Mouse (Mus musculus): ENCODE results near the gene Ang.

The Ang gene

GRCm38 (mm10) chr14:51129624-51129975 is 38.6 kb downstream of the Ang start:
- DNase-seq (ENCODE audit: low read depth) = no peak

DNA sequence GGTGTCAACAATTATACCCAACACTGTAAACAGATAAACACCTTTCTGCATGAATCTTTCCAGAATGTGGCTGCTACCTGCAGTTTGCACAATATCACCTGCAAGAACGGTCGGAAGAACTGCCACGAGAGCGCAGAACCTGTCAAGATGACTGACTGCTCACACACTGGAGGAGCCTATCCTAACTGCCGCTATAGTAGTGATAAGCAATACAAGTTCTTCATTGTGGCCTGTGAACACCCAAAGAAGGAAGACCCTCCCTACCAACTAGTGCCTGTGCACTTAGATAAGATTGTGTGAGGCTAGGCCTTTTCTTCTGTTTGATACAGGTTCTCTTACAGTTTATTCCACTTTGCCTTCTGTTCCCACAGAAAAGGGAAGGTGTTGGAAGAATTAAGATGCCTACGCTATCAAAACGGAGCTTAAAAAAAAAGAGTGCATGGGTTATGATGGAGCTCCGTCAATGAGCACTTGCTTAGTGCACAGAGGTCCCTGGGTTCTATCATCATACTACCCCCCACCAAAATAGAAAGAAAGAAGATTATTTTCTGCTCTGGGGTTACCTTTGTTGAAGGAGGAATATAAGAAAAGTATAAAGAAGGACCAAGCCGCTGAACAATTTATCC is 39.5 kb downstream of the Ang start:
- DNase-seq (ENCODE audit: low read depth) = no peak

- no peak for DNase-seq (ENCODE audit: low read depth)
Observed at GRCm38 (mm10) chr14:51131086-51131815, 40.3 kb downstream of the Ang start.

GRCm38 (mm10) chr14:51132372-51132771 is 41.4 kb downstream of the Ang start:
- DNase-seq (ENCODE audit: low read depth) = no peak

DNA sequence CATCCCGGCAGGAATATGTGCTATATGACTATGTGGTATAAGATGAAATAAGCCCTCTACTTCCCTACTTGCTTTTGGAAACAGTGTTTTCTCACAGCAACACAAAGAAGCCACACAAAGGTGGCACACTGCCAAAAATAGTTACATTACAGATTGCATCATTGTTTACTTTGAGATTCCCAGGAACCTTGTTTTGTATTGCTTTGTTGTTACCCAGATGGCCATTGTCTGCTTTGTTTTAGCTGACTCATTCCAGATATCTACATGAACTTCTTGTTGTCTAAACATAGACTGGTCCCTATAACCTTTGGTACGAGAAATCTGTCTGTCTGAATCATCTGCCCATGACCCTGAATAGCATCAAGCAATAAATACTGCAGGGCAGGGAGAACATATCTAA is 49.4 kb downstream of the Ang start:
- no peak for DNase-seq (ENCODE audit: low read depth)

DNA sequence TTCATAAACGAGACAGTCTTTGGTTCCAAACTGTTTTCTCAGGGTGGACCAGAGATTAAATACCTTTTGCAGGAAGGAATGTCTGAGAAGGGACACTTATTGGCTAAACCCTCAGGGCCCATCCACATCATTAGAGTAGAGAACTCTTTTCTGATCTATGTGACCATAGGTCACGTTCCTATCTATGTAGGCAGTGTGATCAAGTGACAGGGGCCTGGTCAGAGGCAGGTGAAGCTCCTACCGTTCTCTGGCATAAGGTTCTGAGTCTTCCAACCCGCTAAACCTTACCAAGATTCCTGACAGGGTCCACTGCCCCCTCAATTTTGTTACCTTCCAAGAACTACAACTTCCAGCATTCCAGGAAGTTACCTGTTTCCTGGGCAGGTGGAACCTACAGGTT is 51.2 kb downstream of the Ang start:
- DNase-seq (ENCODE audit: low read depth) = no peak

DNA sequence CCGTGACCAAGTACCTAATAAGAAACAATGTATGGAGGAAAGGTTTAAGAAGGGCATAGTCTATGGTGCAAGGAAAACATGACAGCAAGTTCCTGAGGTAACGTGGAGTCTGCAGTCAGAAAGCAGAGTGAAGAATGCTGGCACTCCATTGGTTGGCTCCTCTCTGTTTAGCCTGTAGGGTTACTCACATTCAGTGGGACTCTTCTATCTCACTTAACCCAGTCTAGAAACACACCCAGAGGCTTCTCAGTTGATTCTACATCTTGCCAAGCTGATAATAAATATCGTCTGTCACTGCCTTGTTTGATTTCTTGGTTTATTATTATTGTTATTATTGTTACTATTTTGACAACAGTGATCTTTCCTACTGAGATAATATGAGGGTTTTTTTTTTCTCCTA is 51.6 kb downstream of the Ang start:
- DNase-seq (ENCODE audit: low read depth) = no peak

- no peak for DNase-seq (ENCODE audit: low read depth)
Observed at GRCm38 (mm10) chr14:51143287-51143686, 52.3 kb downstream of the Ang start.

DNA sequence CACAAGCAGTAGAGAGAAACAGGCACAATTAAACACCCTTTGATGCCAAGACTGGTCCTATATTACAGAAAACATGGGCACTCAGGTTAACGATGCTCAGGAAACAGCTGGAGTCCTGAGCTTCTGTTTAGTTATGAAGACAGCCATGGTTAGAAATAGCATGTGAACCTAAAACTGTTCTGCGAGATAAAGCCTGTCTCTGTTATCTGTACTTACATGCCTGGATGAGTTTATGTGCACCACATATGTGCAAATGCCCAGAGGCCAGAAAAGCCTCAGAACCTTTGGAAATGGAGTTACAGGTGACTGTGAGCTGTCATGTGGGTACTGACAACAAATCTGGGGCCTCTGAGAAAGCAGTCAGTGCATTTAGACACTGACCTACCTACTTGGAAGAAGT is 53.0 kb downstream of the Ang start:
- DNase-seq (ENCODE audit: low read depth) = no peak

GRCm38 (mm10) chr14:51144451-51144850 is 53.5 kb downstream of the Ang start:
- no peak for DNase-seq (ENCODE audit: low read depth)

DNA sequence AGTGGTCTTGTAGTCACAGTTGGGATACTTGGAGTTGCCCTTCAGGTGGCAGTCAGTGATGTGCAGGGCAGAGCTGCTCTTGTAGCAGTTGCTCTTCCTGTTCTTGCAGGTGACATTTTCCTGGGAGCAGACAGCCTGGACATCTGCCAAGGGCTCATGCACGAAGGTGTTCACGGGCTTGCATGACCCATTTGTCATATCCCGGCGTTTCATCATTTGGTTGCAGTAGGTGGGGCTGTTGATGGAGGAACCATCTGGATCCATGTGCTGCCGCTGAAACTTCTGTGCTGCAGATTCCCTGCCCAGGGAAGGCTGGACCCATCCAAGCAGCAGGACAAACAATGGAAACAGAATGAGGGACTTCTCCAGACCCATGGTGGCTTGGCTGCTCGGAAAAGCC is 54.6 kb downstream of the Ang start:
- DNase-seq (ENCODE audit: low read depth) = no peak

DNA sequence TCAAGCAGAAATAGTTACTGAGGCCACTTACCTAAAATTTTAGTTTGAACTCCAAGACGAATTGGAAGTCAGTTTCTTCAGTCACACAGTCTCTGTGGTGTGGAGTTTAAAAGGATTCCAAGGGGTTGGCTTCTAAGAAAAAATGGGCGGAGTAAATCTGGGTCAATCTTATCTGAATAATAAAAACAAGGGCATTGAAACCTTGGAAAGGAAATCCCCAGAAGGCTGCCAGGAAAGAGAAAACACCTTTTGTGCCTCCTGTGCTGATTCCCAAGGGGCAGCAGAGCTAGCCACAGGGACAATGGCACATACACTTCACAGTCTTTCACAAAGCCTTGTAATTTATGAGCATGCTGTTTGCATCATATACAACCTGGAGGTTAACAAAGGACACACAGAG is 55.7 kb downstream of the Ang start, which contains the start of gene Rnase1:
Gene Rnase1 (minus strand): TSS at position 101 of the 400 bp plus-strand sequence.
- no peak for DNase-seq (ENCODE audit: low read depth)

DNA sequence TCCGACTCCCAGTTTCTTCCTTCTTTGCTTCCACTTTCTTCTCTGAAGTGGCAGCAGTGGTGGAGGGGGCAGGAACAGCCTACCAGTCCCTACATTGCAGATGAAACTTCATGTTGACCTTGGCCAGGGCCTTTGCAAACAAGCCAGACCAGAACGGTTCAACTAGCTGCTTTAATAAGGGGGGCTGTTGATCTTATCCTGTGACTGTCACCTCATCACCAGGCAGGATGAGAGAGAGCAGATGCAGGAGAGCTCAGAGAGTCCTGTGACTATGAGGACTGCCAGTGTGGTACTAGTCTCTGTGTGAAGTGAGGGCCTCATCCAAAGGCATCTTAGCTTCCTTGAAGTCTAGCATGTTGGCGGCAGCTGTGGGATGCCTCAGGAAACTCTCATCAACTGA is 57.1 kb downstream of the Ang start:
- DNase-seq (ENCODE audit: low read depth) = no peak

DNA sequence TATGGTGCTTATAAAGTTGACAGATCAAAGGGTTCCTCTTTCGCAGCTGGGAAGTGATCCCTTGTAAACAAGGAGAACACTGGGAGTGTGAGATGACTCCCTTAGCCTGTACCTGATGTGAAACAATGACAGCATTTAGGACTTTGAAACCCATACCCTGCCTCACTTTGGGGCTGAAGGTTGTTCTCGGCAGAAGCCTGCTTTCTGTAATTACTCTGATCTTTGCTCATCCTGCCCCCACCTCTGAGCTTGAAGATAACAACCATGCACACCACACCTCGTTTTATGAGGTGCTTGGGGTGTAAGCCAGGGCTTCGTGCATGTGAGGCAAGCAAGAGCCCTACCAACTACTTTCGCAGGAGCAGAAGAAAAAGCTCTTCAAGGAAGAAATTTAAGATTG is 58.2 kb downstream of the Ang start:
- DNase-seq (ENCODE audit: low read depth) = no peak

- DNase-seq (ENCODE audit: low read depth) = no peak
Observed at GRCm38 (mm10) chr14:51150206-51150831, 59.4 kb downstream of the Ang start.
